Comparison of ENCODE assay signal across 13 mouse cellular contexts in genomic region chr5:111237176-111237636, GRCm38 (mm10).
A peak's percentile ranks its signal among the peaks of the same experiment; 100 is the strongest.
DNase-seq lines count a peak whose midpoint lies in the region; ATAC-seq lines count a peak whose summit lies in the region.
"Had no signal": no experiment of that assay in that cellular context is flagged by ENCODE, and none has a peak within 500 bp of the region (broad histone marks: within the 10 kb centered on the region; RNA-seq: fewer than 3 reads in every experiment).

No protein-coding gene starts in this region.

- WGBS in heart, embryonic 11.5 days (ENCODE audit: insufficient replicate concordance), result 87% methylated on average over 9 of the region's 9 CpGs

- H3K4me2 ChIP-seq in heart, embryonic 11.5 days, result no peak overlapping the region
- H3K4me2 ChIP-seq: lung, embryonic 14.5 days had no signal

- H3K4me1 ChIP-seq in heart, embryonic 11.5 days (ENCODE audit: control insufficient read depth, insufficient read depth, low read length), result peaks cover 4% of the 10 kb centered on the region; the same call in 1 of the 2 replicates

- peaks cover 12% of the 10 kb centered on the region for H3K27me3 ChIP-seq in heart, embryonic 11.5 days (ENCODE audit: control insufficient read depth, insufficient read depth, low read length)

- peak; percentile 54 for DNase-seq in adrenal gland, postnatal 10 days
- no peak for DNase-seq in adrenal gland, adult 18-20 months (ENCODE audit: low spot score in 2 of 2)
- DNase-seq in heart, postnatal 4 days, result peak; percentile 49
- DNase-seq in 3134 (ENCODE audit: extremely low read depth, insufficient read length, low spot score), result peak; percentile 63
- DNase-seq in brain, adult 2 months (ENCODE audit: low read depth, low spot score), result peak; percentile 54
- DNase-seq in kidney, postnatal 14 days, result no peak
- DNase-seq: B cell, adult 2 months; embryo, embryonic 11 days; lung, embryonic 14.5 days had no signal

- H3K4me3 ChIP-seq in heart, embryonic 11.5 days (ENCODE audit: low read depth, low read length), result no peak overlapping the region
- H3K4me3 ChIP-seq: erythroblast, embryonic 14.5 days; layer of hippocampus, adult 2 months had no signal

- no peak overlapping the region for H3K9ac ChIP-seq in heart, embryonic 11.5 days (ENCODE audit: low read depth, low read length)
- H3K9ac ChIP-seq: lung, embryonic 14.5 days had no signal

- H3K27ac ChIP-seq in heart, embryonic 11.5 days (ENCODE audit: low read depth, low read length), result no peak overlapping the region
- H3K27ac ChIP-seq: layer of hippocampus, adult 2 months had no signal

- ATAC-seq in heart, embryonic 11.5 days (replicated peaks; ENCODE audit: insufficient number of reproducible peaks, low FRiP score, low TSS enrichment), result no peak
- ATAC-seq in monocyte, adult 5-6 weeks (replicated peaks; ENCODE audit: insufficient number of reproducible peaks, low FRiP score, low TSS enrichment, poor library complexity, severe bottlenecking), result no peak

- no peaks in the 10 kb centered on the region; the same call in 1 of the 2 replicates for H3K36me3 ChIP-seq in heart, embryonic 11.5 days (ENCODE audit: control insufficient read depth, insufficient read depth, low read length)

- H3K9me3 ChIP-seq in heart, embryonic 11.5 days (replicated peaks; ENCODE audit: control insufficient read depth, low read length), result no peaks in the 10 kb centered on the region

Comparison
In these comparisons a context has a peak if more than half of its experiments do, and no peak if none do; other contexts are left out.
1. DNase-seq: peak in adrenal gland, postnatal 10 days (single experiment), heart, postnatal 4 days (single experiment), 3134 (single experiment) and brain, adult 2 months (single experiment); none in adrenal gland, adult 18-20 months (0 of 2) and kidney, postnatal 14 days (single experiment).